Mouse (Mus musculus) forebrain, embryonic 16.5 days (tissue): ENCODE data around the gene Vamp4. TPM values are rescaled to one million over a fixed set of nuclear protein-coding genes. Genes with fewer than 3 reads are reported as not detected.
"Not testable (repeated sequence)": the region's sequence is repeated elsewhere in the genome, so short reads cannot be mapped to it uniquely, and the experiment has no call there.

Source experiments
- ATAC-seq: fragments of 200-750 bp; cut with Nextera tagmentation; 2 replicates; pipeline ENCODE4 v1.8.0; 2017; ENCODE audit warnings: mild to moderate bottlenecking, moderate library complexity
- H3K27ac ChIP-seq: fragments of 300-500 bp; sonication (generic); 2 replicates; pipeline ENCODE4 v1.5.1; 2014; ENCODE audit warnings: low read length, control low read depth
- H3K27me3 ChIP-seq: fragments of 300-500 bp; sonication (generic); replicated peaks from 2 replicates; pipeline ENCODE4 v1.6.1; 2014; ENCODE audit warnings: low read length; ENCODE audit not compliant: control insufficient read depth, insufficient read depth
- H3K36me3 ChIP-seq: fragments of 300-500 bp; sonication (generic); 2 replicates; pipeline ENCODE4 v1.6.1; 2014; ENCODE audit not compliant: control insufficient read depth, insufficient read depth
- H3K4me1 ChIP-seq: fragments of 300-500 bp; sonication (generic); replicated peaks from 2 replicates; pipeline ENCODE4 v1.6.1; 2014; ENCODE audit warnings: low read length; ENCODE audit not compliant: control insufficient read depth, insufficient read depth
- H3K4me2 ChIP-seq: fragments of 300-500 bp; sonication (generic); 2 replicates; pipeline ENCODE4 v1.6.1; 2014; ENCODE audit warnings: mild to moderate bottlenecking, low read length, control low read depth
- H3K4me3 ChIP-seq: fragments of 300-500 bp; sonication (generic); replicated peaks from 2 replicates; pipeline ENCODE4 v1.5.1; 2014; ENCODE audit warnings: mild to moderate bottlenecking, low read length, control low read depth
- H3K9ac ChIP-seq: fragments of 300-500 bp; sonication (generic); replicated peaks from 2 replicates; pipeline ENCODE4 v1.6.1; 2014; ENCODE audit warnings: low read depth, low read length, control low read depth
- H3K9me3 ChIP-seq: fragments of 300-500 bp; sonication (generic); 2 replicates; pipeline ENCODE4 v1.6.1; 2016; ENCODE audit warnings: low read length; ENCODE audit not compliant: control insufficient read depth
- WGBS: fragments of 180-500 bp; shearing (Covaris S2); extraction: QIAGEN DNeasy Blood & Tissue Kit; methylation state at CpG from one replicate; pipeline ENCODE4 v1.1.7; 2014; 5-methylcytosine and 5-hydroxymethylcytosine counted together
- polyA plus RNA-seq: library from polyadenylated mRNA; unstranded; fragments of >200 nt; fragmentation: Nextera tagmentation; extraction: Ambion mirVana; gene quantifications from 2 replicates; pipeline ENCODE4 v1.2.1, GENCODE M21; 2015

The Vamp4 gene
- polyA plus RNA-seq, 1 experiment from 2014 or later = 79.8 TPM

- Histone ChIP-seq H3K9ac (no peak overlapping the region), H3K4me2 (no peak overlapping the region), H3K36me3 (no peaks in the 10 kb centered on the region), H3K27me3 (no peaks in the 10 kb centered on the region), H3K9me3 (no peaks in the 10 kb centered on the region), H3K27ac (no peak overlapping the region), H3K4me3 (no peak overlapping the region), H3K4me1 (no peaks in the 10 kb centered on the region)
- ATAC-seq = peak; percentile 43; the same call in 1 of the 2 replicates
- WGBS = 28% methylated on average over 9 of the region's 9 CpGs
Observed at GRCm38 (mm10) chr1:162609633-162610250, 39.4 kb downstream of the Vamp4 start.

GRCm38 (mm10) chr1:162611191-162611590, 40.9 kb downstream of the Vamp4 start:
- H3K4me1 ChIP-seq = no peaks in the 10 kb centered on the region
- no peak for ATAC-seq
- no peaks in the 10 kb centered on the region for H3K9me3 ChIP-seq
- WGBS = 29% methylated on average over 4 of the region's 4 CpGs
- no peak overlapping the region for H3K4me2 ChIP-seq
- H3K36me3 ChIP-seq = no peaks in the 10 kb centered on the region
- no peaks in the 10 kb centered on the region for H3K27me3 ChIP-seq
- no peak overlapping the region for H3K27ac ChIP-seq
- no peak overlapping the region for H3K9ac ChIP-seq
- H3K4me3 ChIP-seq = no peak overlapping the region

GRCm38 (mm10) chr1:162615511-162615910, 45.2 kb downstream of the Vamp4 start:
- H3K9ac ChIP-seq = no peak overlapping the region
- no peaks in the 10 kb centered on the region for H3K4me1 ChIP-seq
- no peaks in the 10 kb centered on the region for H3K36me3 ChIP-seq
- H3K9me3 ChIP-seq = no peaks in the 10 kb centered on the region; the same call in 1 of the 2 replicates
- 85% methylated on average over 1 of the region's 1 CpGs for WGBS
- no peak overlapping the region for H3K27ac ChIP-seq
- H3K4me2 ChIP-seq = no peak overlapping the region
- H3K4me3 ChIP-seq = no peak overlapping the region
- H3K27me3 ChIP-seq = no peaks in the 10 kb centered on the region
- ATAC-seq = peak; percentile 99

GRCm38 (mm10) chr1:162620487-162620886, 50.2 kb downstream of the Vamp4 start:
- H3K4me3 ChIP-seq = no peak overlapping the region

GRCm38 (mm10) chr1:162623895-162624294, 53.6 kb downstream of the Vamp4 start:
- Histone ChIP-seq H3K4me1 (no peaks in the 10 kb centered on the region; the same call in 1 of the 2 replicates), H3K36me3 (no peaks in the 10 kb centered on the region), H3K27ac (no peak overlapping the region), H3K9me3 (no peaks in the 10 kb centered on the region; the same call in 1 of the 2 replicates), H3K27me3 (no peaks in the 10 kb centered on the region), H3K9ac (no peak overlapping the region), H3K4me2 (no peak overlapping the region), H3K4me3 (no peak overlapping the region)
- no peak; the same call in 1 of the 2 replicates for ATAC-seq
- WGBS = 48% methylated on average over 4 of the region's 4 CpGs

More at GRCm38 (mm10) chr1:162620487-162620886, 50.2 kb downstream of the Vamp4 start:
- no peak overlapping the region for H3K4me2 ChIP-seq
- no peak for ATAC-seq
- H3K36me3 ChIP-seq = no peaks in the 10 kb centered on the region
- H3K27ac ChIP-seq = no peak overlapping the region
- WGBS = 70% methylated on average over 4 of the region's 4 CpGs
- H3K4me1 ChIP-seq = no peaks in the 10 kb centered on the region; the same call in 1 of the 2 replicates
- no peaks in the 10 kb centered on the region; the same call in 1 of the 2 replicates for H3K9me3 ChIP-seq
- no peak overlapping the region for H3K9ac ChIP-seq
- no peaks in the 10 kb centered on the region for H3K27me3 ChIP-seq

GRCm38 (mm10) chr1:162625229-162625628, 54.9 kb downstream of the Vamp4 start:
- 49% methylated on average over 7 of the region's 7 CpGs for WGBS
- Histone ChIP-seq H3K9me3 (no peaks in the 10 kb centered on the region; the same call in 1 of the 2 replicates), H3K4me3 (no peak overlapping the region), H3K4me2 (no peak overlapping the region), H3K4me1 (no peaks in the 10 kb centered on the region; the same call in 1 of the 2 replicates), H3K27me3 (no peaks in the 10 kb centered on the region), H3K9ac (no peak overlapping the region), H3K36me3 (no peaks in the 10 kb centered on the region), H3K27ac (no peak overlapping the region)
- ATAC-seq = no peak

- 70% methylated on average over 4 of the region's 4 CpGs for WGBS
- H3K4me2 ChIP-seq, ATAC-seq, H3K4me1 ChIP-seq, H3K4me3 ChIP-seq, H3K36me3 ChIP-seq, H3K27ac ChIP-seq, H3K9me3 ChIP-seq, H3K9ac ChIP-seq, H3K27me3 ChIP-seq: not testable (repeated sequence)
Observed at GRCm38 (mm10) chr1:162627821-162628220, 57.5 kb downstream of the Vamp4 start.

- H3K9me3 ChIP-seq, H3K27me3 ChIP-seq, H3K4me2 ChIP-seq, H3K36me3 ChIP-seq, H3K9ac ChIP-seq, H3K4me3 ChIP-seq, H3K27ac ChIP-seq, ATAC-seq, H3K4me1 ChIP-seq: not testable (repeated sequence)
- WGBS = 96% methylated on average over 15 of the region's 15 CpGs
Observed at GRCm38 (mm10) chr1:162628326-162628725, 58.0 kb downstream of the Vamp4 start.

GRCm38 (mm10) chr1:162635291-162635931, 65.1 kb downstream of the Vamp4 start:
- not testable (repeated sequence) for H3K27ac ChIP-seq, H3K4me3 ChIP-seq, H3K4me1 ChIP-seq, H3K9ac ChIP-seq, ATAC-seq, H3K9me3 ChIP-seq, H3K27me3 ChIP-seq, H3K36me3 ChIP-seq, H3K4me2 ChIP-seq
- 64% methylated on average over 1 of the region's 1 CpGs for WGBS
